Mouse (Mus musculus) cerebral cortex, adult 2 months (tissue): Measurements from ENCODE around the gene Flnb.

ENCODE experiments used
- WGBS: fragments of 180-500 bp; shearing (Covaris S2); methylation state at CpG from one replicate; pipeline ENCODE4 v1.1.7; 2018; 5-methylcytosine and 5-hydroxymethylcytosine counted together

Flnb gene

GRCm38 (mm10) chr14:7900481-7901049 lies 82.8 kb downstream of the Flnb start:
- WGBS, result 16% methylated on average over 11 of the region's 11 CpGs

DNA sequence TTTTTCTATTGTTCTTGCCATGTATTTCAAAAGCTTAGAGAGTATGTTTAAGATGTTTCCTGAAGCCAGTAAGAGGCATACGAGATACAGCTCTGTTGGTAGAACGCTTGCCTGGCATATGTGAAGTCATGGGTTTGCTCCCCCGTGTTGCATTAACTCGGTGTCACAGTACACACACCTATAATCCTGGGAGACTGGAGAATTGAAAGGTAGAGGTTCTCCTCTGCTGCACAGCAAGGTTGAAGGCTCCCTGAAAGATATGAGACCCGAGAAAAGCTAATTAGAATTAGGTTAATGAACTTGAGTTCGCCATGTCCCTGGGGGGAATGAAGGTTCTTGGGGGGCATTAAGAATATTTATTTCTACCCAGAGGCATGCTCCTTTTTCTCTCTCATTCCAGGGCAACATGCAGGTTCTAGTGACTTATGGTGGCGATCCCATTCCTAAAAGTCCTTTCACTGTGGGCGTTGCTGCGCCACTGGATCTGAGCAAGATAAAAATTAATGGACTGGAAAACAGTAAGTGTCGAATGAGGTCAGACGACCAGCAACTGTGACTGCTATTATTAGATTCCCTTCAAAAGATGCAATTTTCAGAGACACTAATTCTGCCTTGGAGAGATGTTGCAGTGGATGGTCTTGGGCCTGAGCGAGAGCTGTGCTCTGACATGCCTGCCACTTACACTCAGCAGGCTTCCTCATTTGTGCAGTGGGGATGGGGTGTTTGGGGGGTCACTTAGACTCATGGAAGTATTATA lies 83.9 kb downstream of the Flnb start:
- WGBS, result 86% methylated on average over 12 of the region's 12 CpGs

DNA sequence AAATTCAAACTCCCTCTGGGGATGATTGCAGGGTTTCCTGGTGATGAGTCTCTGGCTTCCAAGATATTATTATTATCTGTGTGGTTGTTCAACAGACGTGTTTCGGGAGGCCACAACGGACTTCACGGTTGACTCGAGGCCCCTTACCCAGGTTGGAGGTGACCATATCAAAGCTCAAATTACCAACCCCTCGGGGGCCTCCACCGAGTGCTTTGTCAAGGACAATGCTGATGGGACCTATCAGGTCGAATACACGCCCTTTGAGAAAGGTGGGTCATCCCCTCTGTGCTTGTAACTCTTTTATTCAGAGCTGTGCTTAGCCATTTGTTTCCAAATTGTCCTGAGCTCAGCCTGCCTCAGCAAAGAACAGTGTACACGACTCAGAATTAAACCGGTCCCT lies 89.3 kb downstream of the Flnb start:
- WGBS, result 93% methylated on average over 11 of the region's 11 CpGs

GRCm38 (mm10) chr14:7909472-7909871 lies 91.7 kb downstream of the Flnb start:
- 95% methylated on average over 10 of the region's 10 CpGs for WGBS

DNA sequence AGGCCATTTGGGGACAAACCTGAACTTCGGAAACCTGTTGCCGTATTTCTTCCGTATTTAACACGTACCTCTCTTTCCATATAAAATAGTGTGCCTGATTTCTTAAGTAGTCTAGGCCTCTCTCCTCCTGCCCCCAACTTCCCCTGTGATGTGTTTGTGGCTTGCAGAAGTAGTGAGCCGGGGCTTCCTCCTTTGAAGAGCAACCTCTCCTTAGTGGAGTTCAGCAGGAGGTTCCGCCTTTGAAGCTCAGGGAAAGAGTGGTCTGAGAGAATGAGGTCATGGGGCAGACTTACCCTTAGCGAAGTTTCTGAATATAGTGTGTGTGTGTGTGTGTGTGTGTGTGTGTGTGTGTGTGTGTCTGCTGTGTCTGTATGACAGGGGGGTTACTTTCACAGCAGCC lies 96.1 kb downstream of the Flnb start:
- WGBS, result 68% methylated on average over 7 of the region's 7 CpGs

DNA sequence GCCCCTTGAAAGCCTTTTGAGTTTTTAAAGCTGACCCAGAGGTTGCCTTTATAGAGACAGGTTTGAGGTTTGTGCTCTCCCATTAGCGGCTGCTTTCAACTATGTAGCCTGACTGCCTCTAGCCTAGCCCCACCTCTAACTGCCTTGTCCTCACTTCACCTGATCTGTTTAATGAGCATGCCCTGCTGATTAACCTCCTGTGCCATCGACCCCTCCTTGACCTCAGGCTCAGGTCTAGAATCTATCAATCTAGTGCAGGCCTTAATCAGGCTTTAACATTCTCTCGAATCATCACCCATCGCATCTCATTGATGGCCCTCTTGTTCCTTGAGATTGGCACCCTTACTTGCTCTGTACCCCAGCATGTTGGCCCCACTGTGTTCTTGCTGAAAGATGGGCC lies 96.7 kb downstream of the Flnb start:
- whole genome bisulfite sequencing, result 86% methylated on average over 4 of the region's 4 CpGs

GRCm38 (mm10) chr14:7918150-7918991 lies 100.6 kb downstream of the Flnb start:
- WGBS, result 70% methylated on average over 6 of the region's 6 CpGs

- 73% methylated on average over 5 of the region's 5 CpGs for WGBS
These were observed 101.6 kb downstream of the Flnb start for GRCm38 (mm10) chr14:7919309-7919708.

- WGBS, result 75% methylated on average over 4 of the region's 4 CpGs
These were observed 102.2 kb downstream of the Flnb start for GRCm38 (mm10) chr14:7919921-7920320.

- WGBS, result 85% methylated on average over 5 of the region's 5 CpGs
These were observed 103.7 kb downstream of the Flnb start for GRCm38 (mm10) chr14:7921459-7921858.

- 69% methylated on average over 1 of the region's 1 CpGs for WGBS
These were observed 110.6 kb downstream of the Flnb start for GRCm38 (mm10) chr14:7928362-7928761.

DNA sequence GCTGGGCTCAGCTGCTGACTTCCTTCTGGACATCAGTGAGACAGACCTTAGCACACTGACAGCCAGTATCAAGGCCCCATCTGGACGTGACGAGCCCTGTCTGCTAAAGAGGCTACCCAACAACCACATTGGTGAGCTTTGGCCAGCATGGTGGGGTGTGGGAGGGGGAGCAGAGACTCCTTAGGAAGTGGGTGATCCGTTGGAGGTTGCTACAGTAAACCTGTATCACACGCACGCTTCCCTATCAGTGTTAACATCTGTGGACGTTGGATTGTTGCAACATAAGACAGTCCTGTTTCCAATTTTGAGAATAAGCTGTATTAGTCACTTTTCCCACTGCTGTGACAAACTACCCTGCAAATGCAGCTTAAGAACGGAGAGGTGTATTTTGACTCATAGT lies 111.3 kb downstream of the Flnb start:
- 68% methylated on average over 7 of the region's 7 CpGs for WGBS

DNA sequence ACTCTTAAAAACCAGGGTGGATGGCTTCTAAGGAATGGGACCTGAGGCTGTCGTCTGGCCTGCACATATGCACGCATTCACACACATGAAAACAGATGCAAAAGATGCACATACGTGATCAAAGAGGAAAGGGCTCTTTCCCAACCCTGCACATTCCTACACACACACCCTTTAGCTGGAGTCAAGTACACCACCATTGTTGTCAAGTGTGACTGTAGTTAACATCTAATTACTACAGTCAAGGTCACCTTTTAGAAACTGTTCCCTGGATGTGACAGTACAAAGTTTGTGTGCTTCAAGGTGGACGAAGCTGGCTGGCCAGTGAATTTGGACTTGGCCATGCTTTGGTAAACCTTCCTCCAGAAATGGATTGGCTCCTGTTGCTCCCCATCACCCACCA lies 114.4 kb downstream of the Flnb start:
- WGBS, result 93% methylated on average over 4 of the region's 4 CpGs

- WGBS, result 93% methylated on average over 7 of the region's 7 CpGs
These were observed 116.4 kb downstream of the Flnb start for GRCm38 (mm10) chr14:7934166-7934565.

- WGBS, result 44% methylated on average over 17 of the region's 17 CpGs
These were observed 119.4 kb downstream of the Flnb start for GRCm38 (mm10) chr14:7937052-7937630.

DNA sequence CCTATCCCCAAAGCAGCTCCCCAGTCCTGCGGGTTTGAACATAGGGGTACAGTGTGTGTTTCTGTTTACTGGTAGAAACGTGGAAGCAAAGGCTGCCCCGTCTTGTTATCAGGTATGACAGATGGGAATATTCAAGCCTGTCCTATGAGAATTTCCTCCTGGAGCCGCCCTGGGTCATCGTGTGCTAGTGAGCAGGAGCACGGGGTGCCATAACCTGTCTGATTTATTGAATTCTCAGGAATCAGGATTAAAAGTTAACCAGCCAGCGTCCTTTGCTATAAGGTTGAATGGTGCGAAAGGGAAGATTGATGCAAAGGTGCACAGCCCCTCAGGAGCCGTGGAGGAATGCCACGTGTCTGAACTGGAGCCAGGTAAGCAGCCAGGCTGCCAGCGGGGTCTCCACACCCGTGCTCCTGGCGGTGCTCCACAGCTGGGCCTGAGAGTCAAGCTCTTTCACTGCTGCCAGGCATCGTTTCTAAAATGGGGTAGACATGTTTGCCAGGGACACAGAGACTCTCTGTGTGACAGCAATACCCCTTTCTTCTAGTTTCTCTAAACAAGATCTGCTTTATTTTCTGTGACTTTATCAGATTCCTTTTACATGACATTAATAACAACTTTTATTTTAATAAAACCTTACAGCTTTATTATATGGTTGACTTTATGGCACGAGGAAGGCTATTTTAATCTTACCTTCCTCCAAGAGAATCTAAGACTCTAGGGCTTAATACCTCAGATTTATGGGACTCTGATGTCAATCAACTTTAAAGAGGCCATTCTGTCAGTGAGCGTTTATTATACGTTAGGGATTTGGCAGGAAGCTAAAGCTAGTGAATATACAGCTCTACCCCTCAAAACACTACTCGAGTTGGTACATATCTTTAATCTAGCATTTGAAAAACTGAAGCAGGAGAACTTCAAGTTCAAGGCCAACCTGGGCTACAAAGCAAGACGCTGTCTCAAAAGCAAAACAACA lies 121.3 kb downstream of the Flnb start:
- 78% methylated on average over 19 of the region's 19 CpGs for WGBS

- 82% methylated on average over 5 of the region's 5 CpGs for WGBS
These were observed 123.7 kb downstream of the Flnb start for GRCm38 (mm10) chr14:7941413-7941812.

DNA sequence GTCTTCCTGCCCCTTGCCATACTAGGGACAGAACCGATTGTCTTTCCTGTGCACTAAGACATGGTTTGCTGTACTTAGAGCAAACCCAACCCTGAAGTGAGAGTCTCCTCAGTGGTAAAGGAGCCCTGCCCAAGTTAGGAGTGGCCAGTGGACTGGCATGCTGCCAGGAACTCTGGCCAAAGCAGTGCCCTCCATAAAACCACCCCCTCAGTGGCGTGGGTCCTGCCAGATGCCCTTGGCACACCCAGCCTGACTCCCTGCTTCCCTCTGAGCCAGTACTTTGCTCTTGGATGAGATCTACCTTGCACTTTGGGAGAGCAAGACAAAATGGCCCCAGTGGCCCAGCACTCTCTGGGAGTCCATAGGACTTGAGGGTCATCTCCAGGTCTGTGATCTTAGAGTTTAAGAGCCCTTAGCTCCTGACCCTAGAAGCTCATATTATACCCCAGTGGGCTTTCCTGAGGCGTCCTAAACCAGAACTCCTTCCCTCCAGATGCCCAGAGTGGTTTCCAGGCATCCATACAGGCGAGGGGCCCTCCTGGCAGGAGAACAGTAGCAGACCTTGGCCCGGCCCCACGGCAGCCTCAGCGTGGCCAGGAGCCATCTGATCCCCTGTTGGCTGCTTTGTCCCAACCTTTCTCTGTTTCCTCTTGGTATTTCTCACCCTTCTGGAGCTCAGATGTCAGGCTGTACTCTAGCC lies 125.5 kb downstream of the Flnb start:
- 70% methylated on average over 7 of the region's 7 CpGs for WGBS

DNA sequence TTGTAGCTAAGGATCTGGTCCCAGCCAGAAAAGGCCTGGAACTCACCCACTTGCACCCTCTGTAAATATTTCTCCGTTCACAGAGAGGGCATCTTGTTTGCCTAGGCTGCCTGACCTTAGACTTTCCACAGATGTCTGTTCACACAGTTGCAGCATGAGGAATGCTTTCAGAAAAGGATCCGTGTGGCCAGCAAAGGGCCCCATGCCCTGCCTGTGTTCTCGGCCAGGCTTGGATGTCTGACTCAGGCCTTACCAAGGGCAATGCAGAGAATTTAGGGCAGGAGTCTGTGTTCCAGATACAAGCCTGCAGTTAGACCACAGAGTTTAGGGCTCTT lies 126.0 kb downstream of the Flnb start:
- WGBS, result 73% methylated on average over 3 of the region's 3 CpGs

DNA sequence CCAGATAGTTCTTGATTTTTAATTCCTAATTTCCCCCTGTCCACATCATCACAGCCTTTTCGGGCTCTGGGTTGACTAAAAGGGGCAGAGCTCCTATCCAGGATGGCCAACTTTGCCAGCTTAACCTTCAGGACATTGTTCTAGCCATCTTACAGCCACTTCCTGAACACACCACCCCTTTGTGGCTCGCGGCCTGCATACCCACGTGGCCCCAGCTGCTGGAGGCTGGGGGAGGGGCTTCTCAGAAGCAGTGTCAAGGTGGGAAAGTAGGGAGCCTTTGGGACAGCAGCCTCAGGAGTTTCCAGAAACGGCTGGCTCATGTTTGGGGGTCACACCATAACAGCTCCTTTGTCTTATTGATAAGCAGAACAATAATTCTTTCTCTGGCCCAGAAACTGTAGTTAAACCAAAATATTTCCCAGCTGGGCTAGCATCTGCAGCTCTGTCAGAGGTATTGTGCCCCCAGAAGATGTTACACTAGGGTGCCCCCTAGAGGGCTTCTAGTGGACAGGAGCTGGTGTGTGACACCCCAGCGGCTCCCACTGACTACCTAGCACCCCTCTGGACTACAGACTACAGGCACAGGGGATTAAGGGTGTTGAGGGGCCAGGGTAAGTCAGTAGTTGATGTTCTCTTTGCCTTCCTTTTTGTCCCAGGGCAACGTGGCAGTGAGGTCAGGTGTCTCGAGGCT lies 126.7 kb downstream of the Flnb start:
- WGBS, result 56% methylated on average over 8 of the region's 8 CpGs
